Mouse (Mus musculus): Measurements from ENCODE around the gene Fam71e1. TPM values are rescaled to one million over a fixed set of nuclear protein-coding genes. Genes with fewer than 3 reads are reported as not detected.

Fam71e1 gene
- total and polyA plus RNA-seq, 2 experiments from 2014 or later: 3.2 to 11.4 TPM

GRCm38 (mm10) chr7:44465111-44465510 is 31.3 kb upstream of the Fam71e1 start, which contains the start of gene Aspdh:
TSS of gene Aspdh (plus strand) at chr7:44465391.
- H3K36me3 ChIP-seq (replicated peaks; ENCODE audit: control insufficient read depth, insufficient read depth, low read length): peaks cover 18% of the 10 kb centered on the region
- 80% methylated on average over 2 of the region's 2 CpGs for WGBS
- DNase-seq (ENCODE audit: low spot score) (no peak), ATAC-seq (ENCODE audit: insufficient read depth, low read depth) (no peak)
- no peaks in the 10 kb centered on the region for H3K9me3 ChIP-seq (replicated peaks; ENCODE audit: control insufficient read depth, low read length)
- no peak within 1 kb of the TSS for H3K4me3 ChIP-seq (ENCODE audit: low read depth, low read length)
- H3K4me2 ChIP-seq (ENCODE audit: low read depth, low read length): no peak within 1 kb of the TSS
- H3K27ac ChIP-seq (ENCODE audit: low read depth): 0 out of 2 replicates have a peak within 1 kb of the TSS, but pooled peaks have one; percentile 17
- H3K27me3 ChIP-seq (ENCODE audit: control insufficient read depth, insufficient read depth, low read length): peaks cover 29% of the 10 kb centered on the region
- TF ChIP-seq CTCF (IDR thresholded peaks at IDR 0.05; ENCODE audit: low read depth) (no peak), EP300 (IDR thresholded peaks at IDR 0.05; ENCODE audit: low read depth) (no peak)
- no peak within 1 kb of the TSS for H3K9ac ChIP-seq (replicated peaks; ENCODE audit: low read depth, low read length)
- H3K4me1 ChIP-seq (ENCODE audit: control insufficient read depth, insufficient read depth): peaks cover 17% of the 10 kb centered on the region

DNA sequence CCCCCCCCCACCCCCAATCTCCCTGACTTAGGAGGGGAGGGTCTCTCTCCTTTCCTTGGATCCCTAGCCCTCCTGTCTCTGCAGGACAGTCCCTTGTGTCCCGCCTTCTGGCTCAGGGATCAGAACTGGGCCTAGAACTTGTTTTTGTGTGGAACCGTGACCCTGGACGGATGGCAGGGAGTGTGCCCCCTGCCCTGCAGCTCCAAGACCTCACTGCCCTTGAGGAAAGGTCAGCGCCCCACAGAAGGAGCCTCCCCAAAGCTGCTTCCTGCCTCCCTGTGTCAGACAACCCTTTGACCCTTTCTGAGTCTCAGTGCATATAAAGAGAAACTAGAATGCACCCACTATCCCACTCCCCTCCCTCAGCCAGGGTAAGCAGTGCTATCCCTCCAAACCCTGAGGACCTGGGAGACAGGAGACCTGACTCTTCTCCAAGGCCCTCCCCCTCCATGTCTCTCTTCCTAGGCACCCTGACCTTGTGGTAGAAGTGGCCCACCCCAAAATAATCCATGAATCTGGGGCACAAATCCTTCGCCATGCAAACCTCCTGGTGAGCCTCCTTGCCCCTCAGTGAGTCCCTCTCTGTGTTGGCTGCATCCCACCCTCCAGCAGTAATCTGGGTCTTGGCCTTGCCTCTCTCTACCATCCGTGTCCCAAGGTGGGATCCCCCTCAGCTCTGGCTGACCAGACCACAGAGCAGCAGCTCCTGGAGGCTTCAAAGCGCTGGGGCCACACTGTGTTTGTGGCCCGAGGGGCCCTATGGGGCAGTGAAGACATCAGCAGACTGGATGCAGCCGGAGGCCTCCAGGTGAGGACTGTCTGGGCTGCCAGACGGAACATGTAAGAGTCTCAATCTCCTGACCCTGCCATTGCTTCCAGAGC is 30.1 kb upstream of the Fam71e1 start:
- peaks cover 28% of the 10 kb centered on the region for H3K4me1 ChIP-seq (ENCODE audit: control insufficient read depth, insufficient read depth)
- H3K9ac ChIP-seq (replicated peaks; ENCODE audit: low read depth, low read length): no peak overlapping the region

GRCm38 (mm10) chr7:44466888-44467311 is 29.5 kb upstream of the Fam71e1 start:
- no peaks in the 10 kb centered on the region for H3K9me3 ChIP-seq (replicated peaks; ENCODE audit: control insufficient read depth, low read length)
- WGBS: 83% methylated on average over 16 of the region's 16 CpGs
- no peak for ATAC-seq (ENCODE audit: insufficient read depth, low read depth)
- TF ChIP-seq CTCF (IDR thresholded peaks at IDR 0.05; ENCODE audit: low read depth): no peak
- no peak for TF ChIP-seq EP300 (IDR thresholded peaks at IDR 0.05; ENCODE audit: low read depth)
- no peak overlapping the region for H3K4me3 ChIP-seq (ENCODE audit: low read depth, low read length)
- H3K4me2 ChIP-seq (ENCODE audit: low read depth, low read length): no peak overlapping the region
- no peak overlapping the region for H3K9ac ChIP-seq (replicated peaks; ENCODE audit: low read depth, low read length)
- peaks cover 18% of the 10 kb centered on the region for H3K27me3 ChIP-seq (ENCODE audit: control insufficient read depth, insufficient read depth, low read length)
- no peak for DNase-seq (ENCODE audit: low spot score)
- H3K4me1 ChIP-seq (ENCODE audit: control insufficient read depth, insufficient read depth): peaks cover 35% of the 10 kb centered on the region
- peaks cover 7% of the 10 kb centered on the region for H3K36me3 ChIP-seq (replicated peaks; ENCODE audit: control insufficient read depth, insufficient read depth, low read length)
- H3K27ac ChIP-seq (ENCODE audit: low read depth): no peak overlapping the region

More for the DNA sequence above, 30.1 kb upstream of the Fam71e1 start:
- WGBS: 78% methylated on average over 10 of the region's 10 CpGs
- TF ChIP-seq EP300 (IDR thresholded peaks at IDR 0.05; ENCODE audit: low read depth) (no peak), CTCF (IDR thresholded peaks at IDR 0.05; ENCODE audit: low read depth) (no peak)
- Histone ChIP-seq H3K36me3 (replicated peaks; ENCODE audit: control insufficient read depth, insufficient read depth, low read length) (peaks cover 13% of the 10 kb centered on the region), H3K27ac (ENCODE audit: low read depth) (0 out of 2 replicates have a peak overlapping the region, but pooled peaks have one; percentile 7), H3K27me3 (ENCODE audit: control insufficient read depth, insufficient read depth, low read length) (peaks cover 24% of the 10 kb centered on the region), H3K4me3 (ENCODE audit: low read depth, low read length) (no peak overlapping the region), H3K4me2 (ENCODE audit: low read depth, low read length) (no peak overlapping the region), H3K9me3 (replicated peaks; ENCODE audit: control insufficient read depth, low read length) (no peaks in the 10 kb centered on the region)
- DNase-seq (ENCODE audit: low spot score) (no peak), ATAC-seq (ENCODE audit: insufficient read depth, low read depth) (no peak)

DNA sequence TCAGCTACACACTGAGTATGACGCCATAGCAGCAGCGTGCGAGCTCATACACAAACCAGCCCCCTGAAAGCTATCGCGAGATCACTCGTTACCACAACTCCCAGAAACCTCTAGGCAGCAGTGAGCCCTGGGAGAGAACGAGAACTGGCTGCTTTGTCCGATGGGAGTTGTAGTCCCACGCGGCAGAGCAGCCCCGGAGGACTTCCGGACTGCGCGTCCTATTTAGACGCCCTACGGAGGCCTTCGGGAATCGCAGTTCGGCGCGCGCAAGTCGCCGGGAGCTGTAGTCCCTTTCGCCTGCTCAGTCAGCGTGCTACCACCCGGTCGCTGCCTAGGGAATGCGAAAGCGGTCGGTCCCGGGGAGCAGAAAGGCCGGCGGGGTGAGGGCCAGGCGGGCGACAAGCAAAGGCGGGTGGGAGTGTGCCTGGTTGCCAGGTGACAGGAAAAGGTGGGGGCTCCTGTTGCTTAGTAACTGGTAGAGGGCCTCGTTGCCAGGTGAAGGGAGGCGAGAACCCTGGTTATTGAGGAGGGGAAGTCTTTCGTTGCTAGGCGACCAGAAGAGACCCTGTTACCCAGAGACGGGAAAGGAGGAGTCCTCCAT is 28.5 kb upstream of the Fam71e1 start, which contains the start of gene Josd2:
TSS of gene Josd2 (plus strand) at position 170 of the 601 bp plus-strand sequence.
- H3K4me2 ChIP-seq (ENCODE audit: low read depth, low read length): peak within 1 kb of the TSS; percentile 81
- H3K36me3 ChIP-seq (replicated peaks; ENCODE audit: control insufficient read depth, insufficient read depth, low read length): no peaks in the 10 kb centered on the region
- TF ChIP-seq CTCF (IDR thresholded peaks at IDR 0.05; ENCODE audit: low read depth): no peak
- peak; percentile 68 for TF ChIP-seq EP300 (IDR thresholded peaks at IDR 0.05; ENCODE audit: low read depth)
- peak within 1 kb of the TSS; percentile 71 for H3K4me3 ChIP-seq (ENCODE audit: low read depth, low read length)
- no peaks in the 10 kb centered on the region for H3K9me3 ChIP-seq (replicated peaks; ENCODE audit: control insufficient read depth, low read length)
- DNase-seq (ENCODE audit: low spot score) (peak; percentile 99), ATAC-seq (ENCODE audit: insufficient read depth, low read depth) (peak; percentile 82)
- H3K9ac ChIP-seq (replicated peaks; ENCODE audit: low read depth, low read length): peak within 1 kb of the TSS; percentile 64
- H3K27ac ChIP-seq (ENCODE audit: low read depth): peak within 1 kb of the TSS; percentile 99
- peaks cover 35% of the 10 kb centered on the region for H3K4me1 ChIP-seq (ENCODE audit: control insufficient read depth, insufficient read depth)
- H3K27me3 ChIP-seq (ENCODE audit: control insufficient read depth, insufficient read depth, low read length): peaks cover 8% of the 10 kb centered on the region; the same call in 1 of the 2 replicates
- 0% methylated on average over 42 of the region's 42 CpGs for WGBS

DNA sequence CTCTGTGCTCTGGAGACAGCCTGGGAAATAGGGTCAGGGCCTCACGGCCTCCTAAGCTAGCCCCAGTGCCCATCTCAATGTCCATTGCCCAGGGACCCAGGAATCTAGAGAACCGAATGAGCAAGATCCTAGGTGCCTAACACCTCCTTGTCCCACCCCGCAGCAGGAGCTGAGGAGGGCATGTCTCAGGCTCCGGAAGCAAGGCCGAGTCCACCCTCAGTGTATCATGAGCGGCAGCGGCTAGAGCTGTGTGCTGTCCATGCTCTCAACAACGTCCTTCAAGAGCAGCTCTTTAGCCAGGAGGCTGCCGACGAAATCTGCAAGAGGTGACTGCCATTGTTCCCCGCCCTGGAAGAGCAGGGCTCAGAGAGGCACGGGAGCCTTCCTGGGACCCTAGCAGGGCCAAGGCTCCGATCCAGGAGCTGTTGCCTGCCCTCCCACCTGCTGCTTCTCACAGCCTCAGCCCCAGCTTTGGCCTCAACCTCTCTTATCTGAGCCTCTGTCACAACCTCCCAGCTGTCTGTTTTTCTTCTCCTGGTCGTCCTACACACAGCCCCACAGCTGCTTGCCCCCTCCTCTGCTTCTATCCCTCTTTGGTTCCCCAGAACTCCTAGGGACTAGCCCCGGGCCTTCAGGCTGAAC is 27.6 kb upstream of the Fam71e1 start:
- TF ChIP-seq CTCF (IDR thresholded peaks at IDR 0.05; ENCODE audit: low read depth): no peak
- no peak for TF ChIP-seq EP300 (IDR thresholded peaks at IDR 0.05; ENCODE audit: low read depth)
- H3K4me3 ChIP-seq (ENCODE audit: low read depth, low read length): peak overlapping the region; percentile 71
- DNase-seq (ENCODE audit: low spot score): no peak
- H3K36me3 ChIP-seq (replicated peaks; ENCODE audit: control insufficient read depth, insufficient read depth, low read length): no peaks in the 10 kb centered on the region
- no peak for ATAC-seq (ENCODE audit: insufficient read depth, low read depth)
- H3K9me3 ChIP-seq (replicated peaks; ENCODE audit: control insufficient read depth, low read length): no peaks in the 10 kb centered on the region
- peak overlapping the region; percentile 99 for H3K27ac ChIP-seq (ENCODE audit: low read depth)
- H3K4me1 ChIP-seq (ENCODE audit: control insufficient read depth, insufficient read depth): peaks cover 35% of the 10 kb centered on the region
- WGBS: 23% methylated on average over 15 of the region's 15 CpGs
- peak overlapping the region; percentile 64 for H3K9ac ChIP-seq (replicated peaks; ENCODE audit: low read depth, low read length)
- H3K4me2 ChIP-seq (ENCODE audit: low read depth, low read length): peak overlapping the region; percentile 81
- H3K27me3 ChIP-seq (ENCODE audit: control insufficient read depth, insufficient read depth, low read length): no peaks in the 10 kb centered on the region
